Mouse (Mus musculus) intestine, embryonic 14.5 days (tissue): ENCODE measurements around the gene Brdt. TPM values are rescaled to one million over a fixed set of nuclear protein-coding genes. Genes with fewer than 3 reads are reported as not detected.

Experiments used
- ATAC-seq: fragments of 200-750 bp; cut with Nextera tagmentation; replicated peaks from 2 replicates; pipeline ENCODE4 v1.8.0; 2017; ENCODE audit warnings: low read depth, moderate number of reproducible peaks, moderate TSS enrichment, moderate library complexity; ENCODE audit not compliant: low FRiP score, low TSS enrichment
- DNase-seq: peaks from one replicate; pipeline ENCODE4 v3.0.0-alpha.2; 2018; ENCODE audit warnings: low spot score
- H3K27ac ChIP-seq: fragments of 300-500 bp; sonication (generic); 2 replicates; pipeline ENCODE4 v1.5.1; 2014; ENCODE audit warnings: low read depth, mild to moderate bottlenecking, control low read depth
- H3K27me3 ChIP-seq: fragments of 300-500 bp; sonication (generic); replicated peaks from 2 replicates; pipeline ENCODE4 v1.6.1; 2014; ENCODE audit warnings: low read length, control low read depth; ENCODE audit not compliant: control insufficient read depth, insufficient read depth
- H3K36me3 ChIP-seq: fragments of 300-500 bp; sonication (generic); 2 replicates; pipeline ENCODE4 v1.6.1; 2014; ENCODE audit warnings: low read length, control low read depth; ENCODE audit not compliant: control insufficient read depth, insufficient read depth
- H3K4me1 ChIP-seq: fragments of 300-500 bp; sonication (generic); replicated peaks from 2 replicates; pipeline ENCODE4 v1.6.1; 2014; ENCODE audit warnings: low read length, control low read depth, mixed read lengths; ENCODE audit not compliant: control insufficient read depth, insufficient read depth
- H3K4me2 ChIP-seq: fragments of 300-500 bp; sonication (generic); 2 replicates; pipeline ENCODE4 v1.6.1; 2014; ENCODE audit warnings: low read length
- H3K4me3 ChIP-seq: fragments of 300-500 bp; sonication (generic); 2 replicates; pipeline ENCODE4 v1.5.1; 2014; ENCODE audit warnings: low read depth, low read length, control low read depth, mixed read lengths
- H3K9ac ChIP-seq: fragments of 300-500 bp; sonication (generic); 2 replicates; pipeline ENCODE4 v1.6.1; 2014; ENCODE audit warnings: mild to moderate bottlenecking, low read length
- H3K9me3 ChIP-seq: fragments of 300-500 bp; sonication (generic); 2 replicates; pipeline ENCODE4 v1.6.1; 2016; ENCODE audit warnings: low read length, control low read depth; ENCODE audit not compliant: control insufficient read depth
- WGBS: fragments of 180-500 bp; shearing (Covaris S2); extraction: QIAGEN DNeasy Blood & Tissue Kit; methylation state at CpG from one replicate; pipeline ENCODE4 v1.1.7; 2014; 5-methylcytosine and 5-hydroxymethylcytosine counted together
- polyA plus RNA-seq: library from polyadenylated mRNA; unstranded; fragments of >200 nt; fragmentation: Nextera tagmentation; extraction: Ambion mirVana; gene quantifications from 2 replicates; pipeline ENCODE4 v1.2.1, GENCODE M21; 2014

Gene Brdt
- 1.6 and 1.7 TPM in 2 replicates for polyA plus RNA-seq

DNA sequence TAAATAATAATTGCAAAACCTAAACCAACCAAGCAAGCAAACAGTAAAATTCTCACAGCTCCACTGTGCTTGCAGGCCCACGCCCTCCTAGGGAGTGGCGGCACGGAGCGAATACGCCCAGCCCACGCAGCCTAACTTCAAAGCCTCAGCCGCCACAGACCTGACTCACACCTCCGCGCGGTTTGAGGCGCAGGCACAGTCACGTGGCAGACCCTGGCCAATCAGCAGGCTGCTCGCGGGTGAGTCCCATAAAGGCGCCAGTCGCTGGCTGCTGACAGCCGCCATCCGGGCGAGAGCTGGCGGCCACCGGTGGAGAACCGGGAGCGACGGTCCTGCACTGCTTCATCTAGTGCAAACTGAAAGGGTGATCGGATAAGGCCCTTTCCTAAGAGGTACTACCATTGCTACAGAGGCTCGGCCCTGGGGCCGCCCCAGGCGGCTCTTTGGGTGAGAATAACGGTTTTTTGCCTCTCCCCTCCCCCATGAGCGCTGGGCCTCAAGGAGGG lies at the start of gene Brdt:
TSS of gene Brdt (plus strand) at position 244 of the 506 bp plus-strand sequence.
- DNase-seq (no peak), ATAC-seq (no peak)
- no peak within 1 kb of the TSS for H3K9ac ChIP-seq
- no peak within 1 kb of the TSS for H3K4me2 ChIP-seq
- H3K4me3 ChIP-seq = no peak within 1 kb of the TSS
- no peaks in the 10 kb centered on the region for H3K36me3 ChIP-seq
- no peak within 1 kb of the TSS for H3K27ac ChIP-seq
- no peaks in the 10 kb centered on the region for H3K4me1 ChIP-seq
- WGBS = 90% methylated on average over 30 of the region's 30 CpGs
- H3K9me3 ChIP-seq = 0 out of 2 replicates have a peak, but pooled peaks cover 3% of the 10 kb centered on the region
- H3K27me3 ChIP-seq = no peaks in the 10 kb centered on the region

DNA sequence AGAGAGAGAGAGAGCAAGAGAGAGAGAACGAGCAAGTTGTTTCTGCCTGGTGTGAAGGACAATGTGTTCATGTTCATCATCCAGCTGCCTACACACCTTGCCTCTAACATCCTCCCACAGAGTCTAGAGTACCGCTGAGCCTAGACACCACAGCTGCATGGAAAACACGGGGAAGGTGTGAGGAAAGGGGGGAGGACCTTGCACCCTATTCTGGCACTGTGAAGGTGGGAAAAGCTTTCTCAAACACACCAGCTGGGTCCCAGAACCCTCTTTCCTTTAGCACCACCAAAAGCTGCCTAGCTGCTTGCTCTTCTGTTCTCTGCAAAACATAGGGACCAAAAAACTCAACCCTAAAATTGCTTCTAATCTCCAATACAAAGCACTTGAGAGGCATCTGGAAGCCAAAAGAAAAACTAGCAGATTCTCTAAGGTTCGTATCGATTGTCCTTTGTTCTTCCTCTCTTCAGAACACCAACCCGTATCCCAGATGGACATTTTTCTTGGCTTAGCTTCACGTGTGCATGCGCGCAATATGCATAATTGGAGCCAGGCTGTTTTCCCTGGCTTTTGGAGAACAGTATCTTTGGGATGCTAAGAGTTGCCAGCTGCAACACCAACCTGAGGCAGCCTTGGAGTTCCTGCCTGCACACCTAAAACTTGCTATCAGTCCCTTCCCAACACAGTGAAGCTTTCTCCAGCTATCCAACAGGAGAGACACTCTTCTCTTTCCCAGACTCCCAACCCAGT lies 48.2 kb upstream of the Brdt start:
- H3K4me3 ChIP-seq = no peak overlapping the region
- H3K36me3 ChIP-seq = no peaks in the 10 kb centered on the region
- no peak overlapping the region for H3K4me2 ChIP-seq
- DNase-seq (no peak), ATAC-seq (no peak)
- no peak overlapping the region for H3K9ac ChIP-seq
- peaks cover 9% of the 10 kb centered on the region for H3K4me1 ChIP-seq
- H3K27ac ChIP-seq = no peak overlapping the region
- WGBS = 75% methylated on average over 9 of the region's 9 CpGs
- no peaks in the 10 kb centered on the region for H3K9me3 ChIP-seq
- H3K27me3 ChIP-seq = no peaks in the 10 kb centered on the region

DNA sequence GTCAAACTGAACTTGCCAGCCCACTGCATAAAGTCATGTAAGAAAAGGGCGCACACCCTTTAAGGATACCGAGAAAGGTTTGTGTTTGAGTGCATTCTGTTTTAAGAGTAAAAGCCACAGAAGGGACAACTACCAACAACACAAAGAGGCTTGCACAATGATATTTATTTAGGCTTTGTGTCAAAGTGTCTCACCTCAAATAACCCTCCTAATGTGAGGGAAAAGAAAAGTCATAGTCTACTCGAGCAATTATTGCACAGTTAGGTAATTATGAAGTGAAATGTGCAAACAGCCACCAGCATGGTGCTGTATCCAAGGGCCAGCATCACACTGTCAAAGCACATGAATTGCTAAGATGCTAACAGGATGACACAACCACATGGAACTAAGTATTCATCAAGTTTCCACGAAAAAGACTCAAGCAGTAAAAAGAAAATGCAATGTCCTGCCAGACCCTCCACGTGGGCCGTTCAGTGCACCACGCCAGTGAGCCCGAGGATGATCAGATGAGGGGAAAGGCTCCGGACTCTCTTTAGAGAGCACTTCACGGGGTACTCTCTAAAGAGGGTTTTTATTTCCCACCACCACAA lies 46.9 kb upstream of the Brdt start:
- Histone ChIP-seq H3K27ac (no peak overlapping the region), H3K9ac (no peak overlapping the region), H3K4me1 (peaks cover 9% of the 10 kb centered on the region), H3K9me3 (no peaks in the 10 kb centered on the region), H3K4me2 (no peak overlapping the region), H3K27me3 (no peaks in the 10 kb centered on the region), H3K4me3 (no peak overlapping the region), H3K36me3 (no peaks in the 10 kb centered on the region)
- no peak for ATAC-seq
- no peak for DNase-seq
- whole genome bisulfite sequencing = 60% methylated on average over 10 of the region's 10 CpGs

DNA sequence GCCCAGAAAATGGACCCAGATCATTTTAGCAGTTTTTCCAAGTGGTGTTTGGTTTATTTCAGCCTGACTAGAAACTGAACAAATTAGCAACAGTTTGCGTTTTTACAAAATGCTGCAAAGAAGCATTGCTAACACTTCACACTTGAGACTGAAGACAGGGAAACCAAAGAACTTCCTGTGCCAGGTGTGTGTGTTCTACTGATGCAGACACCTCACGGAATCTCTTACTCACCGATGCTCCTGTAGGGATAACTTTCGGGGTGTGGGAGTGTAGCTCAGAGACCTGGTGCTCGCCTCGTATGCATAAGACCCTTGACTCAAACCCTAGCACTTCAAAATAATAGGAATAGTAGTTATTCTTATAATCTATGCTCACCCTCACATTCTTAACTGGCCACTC lies 45.4 kb upstream of the Brdt start:
- Histone ChIP-seq H3K4me2 (no peak overlapping the region), H3K9me3 (no peaks in the 10 kb centered on the region), H3K9ac (no peak overlapping the region), H3K27me3 (no peaks in the 10 kb centered on the region), H3K27ac (no peak overlapping the region), H3K4me1 (peaks cover 14% of the 10 kb centered on the region), H3K36me3 (no peaks in the 10 kb centered on the region), H3K4me3 (no peak overlapping the region)
- WGBS = 76% methylated on average over 6 of the region's 6 CpGs
- no peak for DNase-seq
- ATAC-seq = no peak

DNA sequence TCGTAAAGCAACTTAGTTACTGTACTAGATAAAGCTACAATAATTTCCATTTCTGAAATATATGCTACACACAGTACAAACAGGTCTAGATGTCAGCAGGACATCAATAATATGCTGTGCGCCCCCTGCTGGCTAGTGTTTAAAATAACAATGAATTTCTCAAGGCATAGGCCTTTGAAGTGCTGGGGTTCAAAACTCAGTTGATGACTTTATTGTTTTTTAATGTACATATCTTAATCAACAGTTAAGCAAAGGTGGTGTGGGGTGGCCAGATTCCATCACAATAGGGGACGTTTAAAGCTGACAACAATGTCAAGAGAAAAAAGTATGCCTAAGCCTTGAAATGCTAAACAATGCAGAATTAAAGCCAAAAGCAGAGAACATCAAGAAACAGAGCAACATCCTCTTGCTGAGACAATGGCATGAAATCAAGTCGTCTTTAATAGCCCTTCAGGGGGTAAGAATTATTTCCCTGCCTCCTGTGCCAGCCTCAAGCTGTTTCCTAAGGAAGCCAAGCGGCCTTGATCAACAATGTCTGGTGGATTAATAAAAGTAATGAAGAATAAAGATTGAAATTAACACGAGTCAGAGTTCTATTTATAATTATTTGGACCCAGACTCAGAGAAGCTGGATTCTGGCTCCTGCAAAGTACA lies 43.6 kb upstream of the Brdt start:
- ATAC-seq = no peak

DNA sequence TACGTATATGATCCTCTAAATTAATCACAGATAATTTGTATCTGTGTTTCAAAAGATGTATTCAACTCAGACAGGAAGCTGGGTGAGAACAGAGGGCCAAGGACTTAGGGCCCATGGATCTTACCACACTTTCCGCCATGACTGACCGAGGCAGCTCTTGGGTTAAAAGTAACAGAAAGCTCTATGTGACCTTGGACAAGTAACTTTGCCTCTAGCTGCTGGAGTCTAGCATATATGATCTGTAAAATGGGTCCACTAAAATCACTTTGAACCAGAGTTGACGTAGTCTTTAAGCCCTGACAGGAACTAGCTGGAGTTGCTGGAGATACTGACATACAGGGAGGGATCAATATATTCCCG lies 43.1 kb upstream of the Brdt start:
- Histone ChIP-seq H3K36me3 (no peaks in the 10 kb centered on the region), H3K9ac (peak overlapping the region; percentile 77), H3K27ac (0 out of 2 replicates have a peak overlapping the region, but pooled peaks have one; percentile 33), H3K4me3 (peak overlapping the region; percentile 79), H3K4me1 (peaks cover 14% of the 10 kb centered on the region), H3K9me3 (no peaks in the 10 kb centered on the region), H3K27me3 (no peaks in the 10 kb centered on the region), H3K4me2 (peak overlapping the region; percentile 51)
- 38% methylated on average over 5 of the region's 5 CpGs for WGBS
- DNase-seq (no peak), ATAC-seq (no peak)

More for the DNA sequence above, 43.6 kb upstream of the Brdt start:
- Histone ChIP-seq H3K9me3 (no peaks in the 10 kb centered on the region), H3K27ac (peak overlapping the region; percentile 33; the same call in 1 of the 2 replicates), H3K4me2 (peak overlapping the region; percentile 51), H3K36me3 (no peaks in the 10 kb centered on the region), H3K4me3 (peak overlapping the region; percentile 79), H3K4me1 (peaks cover 14% of the 10 kb centered on the region), H3K27me3 (no peaks in the 10 kb centered on the region), H3K9ac (peak overlapping the region; percentile 77)
- peak; percentile 78 for DNase-seq
- WGBS = 23% methylated on average over 6 of the region's 6 CpGs

DNA sequence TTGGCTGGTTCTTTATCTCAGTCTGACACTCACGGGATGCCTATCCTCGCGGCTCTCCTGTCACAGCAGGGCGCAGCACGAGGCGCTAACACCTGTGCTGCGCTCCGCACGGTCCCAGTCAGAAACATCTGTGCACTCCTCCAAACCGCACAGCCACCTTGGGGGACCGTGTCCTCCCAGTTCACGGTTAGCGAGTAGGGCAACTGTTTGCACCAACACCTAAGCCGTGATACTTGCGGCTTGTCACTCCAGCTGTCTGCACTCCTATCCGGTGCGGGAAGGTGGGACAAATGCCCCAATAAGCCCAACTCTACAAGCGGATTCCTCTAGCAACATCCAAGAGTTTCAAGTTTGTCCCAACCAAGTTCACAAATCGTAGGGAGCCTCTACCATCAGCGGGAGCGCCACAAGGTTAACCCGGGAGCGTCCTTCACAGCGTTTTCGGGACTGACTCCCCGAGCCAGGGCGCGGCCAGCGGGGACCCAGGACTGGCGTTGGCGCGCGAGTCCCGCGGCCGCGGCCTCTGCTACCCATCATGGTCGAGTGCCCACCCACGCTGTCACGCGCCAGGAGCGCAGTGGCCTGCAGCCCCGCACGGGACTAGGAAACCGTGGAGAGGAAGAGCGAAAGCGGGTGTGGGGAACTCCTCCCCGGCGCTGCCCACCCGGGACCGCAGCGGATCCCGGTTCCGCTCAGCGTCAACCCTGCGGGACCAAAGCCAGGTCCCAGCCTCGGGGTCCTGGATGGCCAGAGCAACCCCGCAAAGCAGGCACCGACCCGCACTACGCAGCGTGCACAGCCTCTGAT lies 42.3 kb upstream of the Brdt start:
- Histone ChIP-seq H3K9ac (peak overlapping the region; percentile 77), H3K4me3 (peak overlapping the region; percentile 79), H3K36me3 (no peaks in the 10 kb centered on the region), H3K27me3 (no peaks in the 10 kb centered on the region), H3K4me2 (peak overlapping the region; percentile 51), H3K27ac (peak overlapping the region; percentile 86), H3K4me1 (peaks cover 14% of the 10 kb centered on the region), H3K9me3 (no peaks in the 10 kb centered on the region)
- no peak; the same call in 1 of the 2 replicates for ATAC-seq
- WGBS = under 1% methylated on average over 62 of the region's 62 CpGs
- DNase-seq = peak; percentile 75

DNA sequence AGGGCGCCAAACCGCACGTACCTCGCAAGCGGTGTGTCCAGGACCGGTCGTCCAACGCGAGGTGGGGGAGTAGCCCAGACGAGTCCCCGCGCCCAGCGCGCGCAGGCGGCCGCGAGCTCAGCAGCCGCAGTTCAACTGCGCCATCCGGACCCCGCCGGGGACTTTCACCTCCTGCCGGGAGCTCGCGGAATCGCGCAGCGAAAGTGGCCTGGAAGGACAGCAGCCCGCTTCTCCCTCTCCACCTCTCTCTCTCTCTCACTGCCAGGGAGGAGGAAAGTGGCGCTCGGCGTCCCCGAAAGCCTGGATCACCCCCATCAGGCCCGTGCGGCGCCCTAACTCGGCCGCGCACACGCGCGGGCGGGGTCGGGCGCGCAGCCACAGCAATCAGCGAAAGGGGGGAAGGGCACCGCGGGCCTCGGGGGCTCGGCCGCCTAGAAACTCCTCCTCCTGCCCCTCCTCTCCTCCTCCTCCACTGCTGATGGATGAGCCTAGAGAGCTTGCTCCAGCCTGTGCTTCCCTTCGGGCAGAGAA lies 41.7 kb upstream of the Brdt start, which contains the start of gene Tgfbr3:
TSS of gene Tgfbr3 (minus strand) at position 396 of the 531 bp plus-strand sequence.
- Histone ChIP-seq H3K27ac (peak within 1 kb of the TSS; percentile 86), H3K4me2 (peak within 1 kb of the TSS; percentile 51), H3K9ac (peak within 1 kb of the TSS; percentile 77), H3K4me1 (peaks cover 14% of the 10 kb centered on the region), H3K36me3 (no peaks in the 10 kb centered on the region), H3K4me3 (peak within 1 kb of the TSS; percentile 79), H3K27me3 (no peaks in the 10 kb centered on the region), H3K9me3 (no peaks in the 10 kb centered on the region)
- WGBS = under 1% methylated on average over 50 of the region's 54 CpGs
- DNase-seq (peak; percentile 95), ATAC-seq (peak; percentile 93)
